Mouse (Mus musculus): ENCODE data around the gene Nyap2.

Gene Nyap2

GRCm38 (mm10) chr1:81076831-81077664, at the start of gene Nyap2:
Gene Nyap2 (plus strand): TSS chr1:81076950.
- peak; percentile 77 to 79 for DNase-seq

GRCm38 (mm10) chr1:81042907-81043868, 33.6 kb upstream of the Nyap2 start:
- DNase-seq = no peak

GRCm38 (mm10) chr1:81058340-81058739, 18.4 kb upstream of the Nyap2 start:
- DNase-seq = no peak

GRCm38 (mm10) chr1:81058835-81059234, 17.9 kb upstream of the Nyap2 start:
- no peak for DNase-seq

GRCm38 (mm10) chr1:81062811-81063210, 13.9 kb upstream of the Nyap2 start:
- DNase-seq = no peak

GRCm38 (mm10) chr1:81076259-81076658, 491 bp upstream of the Nyap2 start:
- DNase-seq = peak; percentile 67 to 68

- DNase-seq = peak in 1 of 2 experiments; percentile 42
Measured at GRCm38 (mm10) chr1:81077665-81078314, 1.0 kb downstream of the Nyap2 start.

GRCm38 (mm10) chr1:81087485-81087884, 10.7 kb downstream of the Nyap2 start:
- DNase-seq = peak in 1 of 2 experiments; percentile 40

GRCm38 (mm10) chr1:81090400-81090799, 13.7 kb downstream of the Nyap2 start:
- DNase-seq = no peak

- DNase-seq = no peak
Measured at GRCm38 (mm10) chr1:81090979-81091378, 14.2 kb downstream of the Nyap2 start.

- DNase-seq = no peak
Measured at GRCm38 (mm10) chr1:81092056-81092455, 15.3 kb downstream of the Nyap2 start.

- DNase-seq = peak in 1 of 2 experiments; percentile 41
Measured at GRCm38 (mm10) chr1:81092886-81093285, 16.1 kb downstream of the Nyap2 start.

- no peak for DNase-seq
Measured at GRCm38 (mm10) chr1:81098950-81099349, 22.2 kb downstream of the Nyap2 start.

- no peak for DNase-seq
Measured at GRCm38 (mm10) chr1:81101749-81102148, 25.0 kb downstream of the Nyap2 start.

GRCm38 (mm10) chr1:81119732-81120131, 43.0 kb downstream of the Nyap2 start:
- DNase-seq = peak; percentile 50 to 70

- DNase-seq = peak in 1 of 2 experiments; percentile 39
Measured at GRCm38 (mm10) chr1:81132007-81132712, 55.4 kb downstream of the Nyap2 start.

GRCm38 (mm10) chr1:81143855-81144254, 67.1 kb downstream of the Nyap2 start:
- no peak for DNase-seq

GRCm38 (mm10) chr1:81145576-81145975, 68.8 kb downstream of the Nyap2 start:
- DNase-seq = peak in 1 of 2 experiments; percentile 23

GRCm38 (mm10) chr1:81169245-81169644, 92.5 kb downstream of the Nyap2 start:
- DNase-seq = no peak

- DNase-seq = no peak
Measured at GRCm38 (mm10) chr1:81172703-81173102, 96.0 kb downstream of the Nyap2 start.

- no peak for DNase-seq
Measured at GRCm38 (mm10) chr1:81173303-81173702, 96.6 kb downstream of the Nyap2 start.

- no peak for DNase-seq
Measured at GRCm38 (mm10) chr1:81179725-81180124, 103.0 kb downstream of the Nyap2 start.

All from cerebellum, postnatal 25 days (tissue).